Mouse (Mus musculus): Measurements from ENCODE around the gene Cacna2d1. TPM values are rescaled to one million over a fixed set of nuclear protein-coding genes. Genes with fewer than 3 reads are reported as not detected.

Gene Cacna2d1
- polyA plus RNA-seq, 2 experiments = 25.0 to 26.0 TPM

GRCm38 (mm10) chr5:16006964-16007363 lies 72.5 kb downstream of the Cacna2d1 start:
- Histone ChIP-seq H3K4me1 (ENCODE audit: control insufficient read depth, insufficient read depth, low read length) (no peaks in the 10 kb centered on the region), H3K9ac (ENCODE audit: low read depth, low read length, severe bottlenecking) (no peak overlapping the region), H3K27me3 (ENCODE audit: control insufficient read depth, insufficient read depth, low read length) (no peaks in the 10 kb centered on the region), H3K27ac (replicated peaks; ENCODE audit: low read depth, low read length) (no peak overlapping the region), H3K4me2 (replicated peaks; ENCODE audit: low read depth, low read length, severe bottlenecking) (no peak overlapping the region), H3K36me3 (ENCODE audit: control insufficient read depth, insufficient read depth, low read length) (no peaks in the 10 kb centered on the region), H3K9me3 (ENCODE audit: control insufficient read depth, low read length) (no peaks in the 10 kb centered on the region), H3K4me3 (replicated peaks; ENCODE audit: low read length) (no peak overlapping the region)
- no peak for TF ChIP-seq POLR2A (IDR thresholded peaks at IDR 0.05; ENCODE audit: borderline replicate concordance, extremely low read depth, insufficient read depth, insufficient read length)
- 92% methylated on average over 6 of the region's 6 CpGs for WGBS
- ATAC-seq (ENCODE audit: low FRiP score, low read depth) = no peak
- no peak for DNase-seq (ENCODE audit: low spot score)

- H3K9me3 ChIP-seq (ENCODE audit: control insufficient read depth, low read length) = no peaks in the 10 kb centered on the region
- no peaks in the 10 kb centered on the region for H3K27me3 ChIP-seq (ENCODE audit: control insufficient read depth, insufficient read depth, low read length)
- H3K4me3 ChIP-seq (replicated peaks; ENCODE audit: low read length) = no peak overlapping the region
- peaks cover 7% of the 10 kb centered on the region; the same call in 1 of the 2 replicates for H3K4me1 ChIP-seq (ENCODE audit: control insufficient read depth, insufficient read depth, low read length)
- no peak overlapping the region for H3K4me2 ChIP-seq (replicated peaks; ENCODE audit: low read depth, low read length, severe bottlenecking)
- no peak overlapping the region for H3K9ac ChIP-seq (ENCODE audit: low read depth, low read length, severe bottlenecking)
- no peak for TF ChIP-seq POLR2A (IDR thresholded peaks at IDR 0.05; ENCODE audit: borderline replicate concordance, extremely low read depth, insufficient read depth, insufficient read length)
- no peak overlapping the region for H3K27ac ChIP-seq (replicated peaks; ENCODE audit: low read depth, low read length)
- DNase-seq (ENCODE audit: low spot score) (no peak), ATAC-seq (ENCODE audit: low FRiP score, low read depth) (no peak)
- H3K36me3 ChIP-seq (ENCODE audit: control insufficient read depth, insufficient read depth, low read length) = no peaks in the 10 kb centered on the region
- WGBS = 27% methylated on average over 2 of the region's 2 CpGs
Observed at GRCm38 (mm10) chr5:16013649-16014048, 79.2 kb downstream of the Cacna2d1 start.

GRCm38 (mm10) chr5:16014392-16014791 lies 79.9 kb downstream of the Cacna2d1 start:
- Histone ChIP-seq H3K27me3 (ENCODE audit: control insufficient read depth, insufficient read depth, low read length) (no peaks in the 10 kb centered on the region), H3K4me3 (replicated peaks; ENCODE audit: low read length) (no peak overlapping the region), H3K9me3 (ENCODE audit: control insufficient read depth, low read length) (no peaks in the 10 kb centered on the region), H3K4me1 (ENCODE audit: control insufficient read depth, insufficient read depth, low read length) (peaks cover 7% of the 10 kb centered on the region; the same call in 1 of the 2 replicates), H3K9ac (ENCODE audit: low read depth, low read length, severe bottlenecking) (no peak overlapping the region), H3K36me3 (ENCODE audit: control insufficient read depth, insufficient read depth, low read length) (no peaks in the 10 kb centered on the region), H3K4me2 (replicated peaks; ENCODE audit: low read depth, low read length, severe bottlenecking) (no peak overlapping the region), H3K27ac (replicated peaks; ENCODE audit: low read depth, low read length) (no peak overlapping the region)
- DNase-seq (ENCODE audit: low spot score) = no peak
- 49% methylated on average over 2 of the region's 2 CpGs for WGBS
- no peak for ATAC-seq (ENCODE audit: low FRiP score, low read depth)
- TF ChIP-seq POLR2A (IDR thresholded peaks at IDR 0.05; ENCODE audit: borderline replicate concordance, extremely low read depth, insufficient read depth, insufficient read length) = no peak

- Histone ChIP-seq H3K4me2 (replicated peaks; ENCODE audit: low read depth, low read length, severe bottlenecking) (no peak overlapping the region), H3K9ac (ENCODE audit: low read depth, low read length, severe bottlenecking) (no peak overlapping the region), H3K9me3 (ENCODE audit: control insufficient read depth, low read length) (no peaks in the 10 kb centered on the region), H3K4me3 (replicated peaks; ENCODE audit: low read length) (no peak overlapping the region), H3K36me3 (ENCODE audit: control insufficient read depth, insufficient read depth, low read length) (no peaks in the 10 kb centered on the region), H3K27ac (replicated peaks; ENCODE audit: low read depth, low read length) (no peak overlapping the region), H3K27me3 (ENCODE audit: control insufficient read depth, insufficient read depth, low read length) (no peaks in the 10 kb centered on the region), H3K4me1 (ENCODE audit: control insufficient read depth, insufficient read depth, low read length) (peaks cover 10% of the 10 kb centered on the region)
- TF ChIP-seq POLR2A (IDR thresholded peaks at IDR 0.05; ENCODE audit: borderline replicate concordance, extremely low read depth, insufficient read depth, insufficient read length) = no peak
- 25% methylated on average over 4 of the region's 4 CpGs for WGBS
- 0 out of 2 replicates have a peak, but pooled peaks have one; percentile 26 for ATAC-seq (ENCODE audit: low FRiP score, low read depth)
- no peak for DNase-seq (ENCODE audit: low spot score)
Observed at GRCm38 (mm10) chr5:16024626-16025417, 90.3 kb downstream of the Cacna2d1 start.

- peaks cover 10% of the 10 kb centered on the region for H3K4me1 ChIP-seq (ENCODE audit: control insufficient read depth, insufficient read depth, low read length)
- H3K9me3 ChIP-seq (ENCODE audit: control insufficient read depth, low read length) = peaks cover 3% of the 10 kb centered on the region; the same call in 1 of the 2 replicates
- no peak overlapping the region for H3K27ac ChIP-seq (replicated peaks; ENCODE audit: low read depth, low read length)
- no peak overlapping the region for H3K4me3 ChIP-seq (replicated peaks; ENCODE audit: low read length)
- no peaks in the 10 kb centered on the region for H3K27me3 ChIP-seq (ENCODE audit: control insufficient read depth, insufficient read depth, low read length)
- 22% methylated on average over 6 of the region's 6 CpGs for WGBS
- no peaks in the 10 kb centered on the region for H3K36me3 ChIP-seq (ENCODE audit: control insufficient read depth, insufficient read depth, low read length)
- TF ChIP-seq POLR2A (IDR thresholded peaks at IDR 0.05; ENCODE audit: borderline replicate concordance, extremely low read depth, insufficient read depth, insufficient read length) = no peak
- ATAC-seq (ENCODE audit: low FRiP score, low read depth) (peak; percentile 67), DNase-seq (ENCODE audit: low spot score) (peak; percentile 39)
- H3K4me2 ChIP-seq (replicated peaks; ENCODE audit: low read depth, low read length, severe bottlenecking) = no peak overlapping the region
- no peak overlapping the region for H3K9ac ChIP-seq (ENCODE audit: low read depth, low read length, severe bottlenecking)
Observed at GRCm38 (mm10) chr5:16028881-16029280, 94.4 kb downstream of the Cacna2d1 start.

All from limb, embryonic 14.5 days (tissue).